Mouse (Mus musculus) stomach, postnatal 0 days (tissue): Measurements from ENCODE around the gene Usp40.

ENCODE experiments used
- CTCF ChIP-seq: IDR thresholded peaks from 2 replicates; pipeline ENCODE4 v1.5.1; 2016; ENCODE audit warnings: antibody characterized with exemption, low read depth, mild to moderate bottlenecking, moderate library complexity
- EP300 ChIP-seq: optimal IDR thresholded peaks from 2 replicates; pipeline ENCODE3; 2016; ENCODE audit warnings: antibody characterized with exemption

DNA sequence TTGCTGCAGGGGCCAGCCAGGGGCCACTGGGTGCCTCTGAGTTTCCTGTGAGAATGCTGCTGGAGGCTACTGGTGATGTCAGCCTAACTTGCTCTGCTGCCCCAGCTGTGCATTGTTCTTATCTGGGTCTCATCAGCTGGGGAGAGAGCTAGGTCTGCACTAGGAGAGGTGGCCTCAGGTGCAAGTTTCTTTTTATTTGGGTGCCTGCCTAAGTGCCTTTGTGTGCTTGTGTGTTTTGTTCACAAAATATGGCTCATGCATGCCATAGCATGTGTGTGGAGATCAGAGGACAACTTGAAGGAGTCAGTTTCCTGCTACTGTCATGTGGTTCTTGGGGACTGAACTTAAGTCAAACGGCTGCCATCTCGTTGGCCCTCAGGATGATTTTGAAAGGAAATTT is 108.7 kb downstream of the Usp40 start:
- TF ChIP-seq CTCF = no peak
- TF ChIP-seq EP300 = no peak
